Mouse (Mus musculus): ENCODE data around the gene Polm. TPM values are rescaled to one million over a fixed set of nuclear protein-coding genes. Genes with fewer than 3 reads are reported as not detected.

Polm gene
- total RNA-seq, 2 experiments from 2014 or later: 2.7 to 3.1 TPM

- DNase-seq: no peak
- intact Hi-C loops (cut with DNase I): no loop called here
Observed at GRCm38 (mm10) chr11:5856479-5857130, 18.8 kb upstream of the Polm start.

GRCm38 (mm10) chr11:5855902-5856301 is 18.1 kb upstream of the Polm start:
- intact Hi-C loops (cut with DNase I): no loop called here
- DNase-seq: peak; percentile 62 to 70

- intact Hi-C loops (cut with DNase I): no loop called here
Observed at GRCm38 (mm10) chr11:5855481-5855880, 17.7 kb upstream of the Polm start.

GRCm38 (mm10) chr11:5852314-5852713 is 14.5 kb upstream of the Polm start:
- no peak for DNase-seq

More at GRCm38 (mm10) chr11:5855481-5855880, 17.7 kb upstream of the Polm start:
- DNase-seq: no peak

GRCm38 (mm10) chr11:5851021-5851736 is 13.4 kb upstream of the Polm start:
- DNase-seq: no peak
- intact Hi-C loops (cut with DNase I): no loop called here

More at GRCm38 (mm10) chr11:5852314-5852713, 14.5 kb upstream of the Polm start:
- intact Hi-C loops (cut with DNase I): no loop called here

GRCm38 (mm10) chr11:5850452-5850851 is 12.6 kb upstream of the Polm start:
- no peak for DNase-seq
- intact Hi-C loops (cut with DNase I): no loop called here

GRCm38 (mm10) chr11:5849316-5849715 is 11.5 kb upstream of the Polm start:
- intact Hi-C loops (cut with DNase I): no loop called here

GRCm38 (mm10) chr11:5848741-5849140 is 10.9 kb upstream of the Polm start:
- peak; percentile 37 to 44 for DNase-seq
- intact Hi-C loops (cut with DNase I): no loop called here

More at GRCm38 (mm10) chr11:5849316-5849715, 11.5 kb upstream of the Polm start:
- DNase-seq: no peak

- DNase-seq: peak; percentile 53 to 57
- intact Hi-C loops (cut with DNase I): no loop called here
Observed at GRCm38 (mm10) chr11:5846639-5847345, 9.0 kb upstream of the Polm start.

- no peak for DNase-seq
- intact Hi-C loops (cut with DNase I): no loop called here
Observed at GRCm38 (mm10) chr11:5843131-5843530, 5.3 kb upstream of the Polm start.

GRCm38 (mm10) chr11:5841751-5842150 is 3.9 kb upstream of the Polm start:
- DNase-seq: no peak
- intact Hi-C loops (cut with DNase I): no loop called here

GRCm38 (mm10) chr11:5840346-5840745 is 2.5 kb upstream of the Polm start:
- no peak for DNase-seq
- intact Hi-C loops (cut with DNase I): no loop called here

- DNase-seq: no peak
- intact Hi-C loops (cut with DNase I): loop anchor here (2.0 to 5.0 kb wide), 2 partner anchors 41 to 49 kb away; partner anchors contain the start of gene Dbnl
Observed at GRCm38 (mm10) chr11:5836126-5836525, 1.7 kb downstream of the Polm start.

- no peak for DNase-seq
- intact Hi-C loops (cut with DNase I): loop anchor here (5.0 kb wide), 1 partner anchor 48 kb away; the partner anchor contains the start of gene Dbnl
Observed at GRCm38 (mm10) chr11:5835057-5835456, 2.8 kb downstream of the Polm start.

- DNase-seq: no peak
- intact Hi-C loops (cut with DNase I): no loop called here
Observed at GRCm38 (mm10) chr11:5834506-5834905, 3.3 kb downstream of the Polm start.

GRCm38 (mm10) chr11:5829327-5829726 is 8.5 kb downstream of the Polm start:
- no peak for DNase-seq
- intact Hi-C loops (cut with DNase I): no loop called here

- no peak for DNase-seq
- intact Hi-C loops (cut with DNase I): no loop called here
Observed at GRCm38 (mm10) chr11:5828509-5829191, 9.2 kb downstream of the Polm start.

- intact Hi-C loops (cut with DNase I): no loop called here
- DNase-seq: no peak
Observed at GRCm38 (mm10) chr11:5827931-5828330, 9.9 kb downstream of the Polm start.

- DNase-seq: no peak
- intact Hi-C loops (cut with DNase I): no loop called here
Observed at GRCm38 (mm10) chr11:5825432-5825831, 12.4 kb downstream of the Polm start.

- intact Hi-C loops (cut with DNase I): no loop called here
- no peak for DNase-seq
Observed at GRCm38 (mm10) chr11:5819223-5819622, 18.6 kb downstream of the Polm start.

GRCm38 (mm10) chr11:5813381-5813780 is 24.4 kb downstream of the Polm start:
- no peak for DNase-seq
- intact Hi-C loops (cut with DNase I): no loop called here
